Mouse (Mus musculus) intestine, embryonic 16.5 days (tissue): ENCODE results near the gene Gm13695. TPM values are rescaled to one million over a fixed set of nuclear protein-coding genes. Genes with fewer than 3 reads are reported as not detected.
"Not testable (repeated sequence)": the region's sequence is repeated elsewhere in the genome, so short reads cannot be mapped to it uniquely, and the experiment has no call there.

Source experiments
- ATAC-seq: fragments of 200-750 bp; cut with Nextera tagmentation; 2 replicates; pipeline ENCODE4 v1.8.0; 2017; ENCODE audit warnings: moderate TSS enrichment, moderate library complexity
- H3K27ac ChIP-seq: fragments of 300-500 bp; sonication (generic); 2 replicates; pipeline ENCODE4 v1.5.1; 2014; ENCODE audit warnings: mild to moderate bottlenecking, low read length
- H3K27me3 ChIP-seq: fragments of 300-500 bp; sonication (generic); replicated peaks from 2 replicates; pipeline ENCODE4 v1.6.1; 2014; ENCODE audit warnings: low read length, control low read depth, mixed read lengths; ENCODE audit not compliant: control insufficient read depth, insufficient read depth
- H3K36me3 ChIP-seq: fragments of 300-500 bp; sonication (generic); 2 replicates; pipeline ENCODE4 v1.6.1; 2014; ENCODE audit warnings: low read length, control low read depth; ENCODE audit not compliant: control insufficient read depth, insufficient read depth
- H3K4me1 ChIP-seq: fragments of 300-500 bp; sonication (generic); 2 replicates; pipeline ENCODE4 v1.6.1; 2014; ENCODE audit warnings: low read length, control low read depth, mixed read lengths; ENCODE audit not compliant: control insufficient read depth, insufficient read depth
- H3K4me2 ChIP-seq: fragments of 300-500 bp; sonication (generic); 2 replicates; pipeline ENCODE4 v1.6.1; 2014; ENCODE audit warnings: low read depth, low read length, control low read depth
- H3K4me3 ChIP-seq: fragments of 300-500 bp; sonication (generic); 2 replicates; pipeline ENCODE4 v1.5.1; 2014; ENCODE audit warnings: mild to moderate bottlenecking, low read length
- H3K9ac ChIP-seq: fragments of 300-500 bp; sonication (generic); 2 replicates; pipeline ENCODE4 v1.6.1; 2014; ENCODE audit warnings: low read depth, low read length
- H3K9me3 ChIP-seq: fragments of 300-500 bp; sonication (generic); 2 replicates; pipeline ENCODE4 v1.6.1; 2016; ENCODE audit warnings: low read length, control low read depth; ENCODE audit not compliant: control insufficient read depth
- WGBS: fragments of 180-500 bp; shearing (Covaris S2); extraction: QIAGEN DNeasy Blood & Tissue Kit; methylation state at CpG from one replicate; pipeline ENCODE4 v1.1.7; 2014; 5-methylcytosine and 5-hydroxymethylcytosine counted together
- polyA plus RNA-seq: library from polyadenylated mRNA; unstranded; fragments of >200 nt; fragmentation: Nextera tagmentation; extraction: Ambion mirVana; gene quantifications from 2 replicates; pipeline ENCODE4 v1.2.1, GENCODE M21; 2015

The Gm13695 gene
- polyA plus RNA-seq, 1 experiment from 2014 or later: not detected

GRCm38 (mm10) chr2:83984443-83984842 is 17.3 kb downstream of the Gm13695 start, which contains the start of gene Gm13697:
TSS of gene Gm13697 (plus strand) at chr2:83984743.
- not testable (repeated sequence) for H3K9me3 ChIP-seq, H3K36me3 ChIP-seq, H3K9ac ChIP-seq, H3K4me3 ChIP-seq, H3K4me2 ChIP-seq, ATAC-seq, H3K4me1 ChIP-seq, H3K27me3 ChIP-seq, H3K27ac ChIP-seq
- no CpG with 5 or more reads among the region's 6 CpGs for WGBS

DNA sequence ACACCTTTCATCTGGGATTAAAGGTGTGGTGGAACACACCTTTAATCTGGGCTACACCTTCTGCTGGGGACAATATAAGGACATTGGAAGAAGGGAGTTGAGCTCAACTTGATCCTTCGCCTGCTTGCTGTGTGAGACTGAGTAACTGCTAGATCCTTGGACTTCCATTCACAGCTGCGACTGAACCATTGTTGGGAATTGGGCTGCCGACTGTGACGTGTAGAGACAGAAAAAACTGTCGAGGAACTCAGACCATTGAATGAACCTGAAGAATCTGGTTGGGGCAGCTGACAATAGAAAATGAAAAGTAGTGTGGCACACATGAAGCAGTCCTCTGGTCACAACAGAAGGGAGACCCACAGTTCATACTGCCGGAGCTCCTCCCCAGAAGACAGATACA is 23.1 kb downstream of the Gm13695 start, which contains the start of gene Gm13691:
TSS of gene Gm13691 (plus strand) at position 301 of the 400 bp plus-strand sequence.
- not testable (repeated sequence) for H3K27ac ChIP-seq
- WGBS: no CpG with 5 or more reads among the region's 6 CpGs

DNA sequence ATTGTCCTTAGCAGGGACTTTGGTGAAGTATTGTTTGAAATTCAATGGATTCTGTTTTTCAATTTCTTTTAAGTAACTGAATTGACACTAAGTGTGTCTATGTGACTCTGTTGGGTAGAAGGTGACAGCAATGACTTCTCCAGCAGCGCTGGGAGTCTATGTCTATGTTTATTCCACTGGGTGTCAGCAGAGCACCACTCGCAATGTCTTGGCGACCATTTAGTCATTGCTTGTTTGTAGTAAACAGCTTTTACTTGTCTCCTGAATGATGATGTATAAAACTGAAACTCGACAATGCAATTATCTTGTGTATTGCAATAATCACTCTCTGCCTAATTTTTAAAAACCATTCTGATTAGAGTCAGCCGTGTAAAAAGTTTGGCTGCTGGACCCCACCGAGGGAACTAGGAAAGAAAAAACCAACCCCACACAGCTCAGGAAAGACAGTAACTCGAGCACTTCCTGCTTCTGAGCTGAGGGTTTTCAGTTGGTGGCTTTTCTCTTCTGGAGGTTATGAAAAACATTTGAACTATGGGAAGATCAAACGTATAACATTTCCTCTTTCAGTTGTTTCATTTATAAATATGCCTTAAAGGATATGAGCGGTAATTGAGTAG is 26.6 kb downstream of the Gm13695 start:
- H3K9me3 ChIP-seq, H3K27me3 ChIP-seq, H3K36me3 ChIP-seq, H3K9ac ChIP-seq, H3K4me3 ChIP-seq, ATAC-seq, H3K4me1 ChIP-seq, H3K27ac ChIP-seq: not testable (repeated sequence)
- peak overlapping the region; percentile 30; the same call in 1 of the 2 replicates for H3K4me2 ChIP-seq
- 43% methylated on average over 7 of the region's 9 CpGs for WGBS

More for the DNA sequence above, 23.1 kb downstream of the Gm13695 start, which contains the start of gene Gm13691:
- not testable (repeated sequence) for H3K4me2 ChIP-seq, H3K9ac ChIP-seq, H3K9me3 ChIP-seq, H3K4me3 ChIP-seq, ATAC-seq, H3K4me1 ChIP-seq, H3K36me3 ChIP-seq, H3K27me3 ChIP-seq

GRCm38 (mm10) chr2:83994526-83994925 is 27.4 kb downstream of the Gm13695 start:
- H3K4me3 ChIP-seq, H3K36me3 ChIP-seq, H3K4me2 ChIP-seq, H3K9ac ChIP-seq, ATAC-seq, H3K4me1 ChIP-seq, H3K27ac ChIP-seq, H3K27me3 ChIP-seq, H3K9me3 ChIP-seq: not testable (repeated sequence)
- no CpG with 5 or more reads among the region's 3 CpGs for WGBS

DNA sequence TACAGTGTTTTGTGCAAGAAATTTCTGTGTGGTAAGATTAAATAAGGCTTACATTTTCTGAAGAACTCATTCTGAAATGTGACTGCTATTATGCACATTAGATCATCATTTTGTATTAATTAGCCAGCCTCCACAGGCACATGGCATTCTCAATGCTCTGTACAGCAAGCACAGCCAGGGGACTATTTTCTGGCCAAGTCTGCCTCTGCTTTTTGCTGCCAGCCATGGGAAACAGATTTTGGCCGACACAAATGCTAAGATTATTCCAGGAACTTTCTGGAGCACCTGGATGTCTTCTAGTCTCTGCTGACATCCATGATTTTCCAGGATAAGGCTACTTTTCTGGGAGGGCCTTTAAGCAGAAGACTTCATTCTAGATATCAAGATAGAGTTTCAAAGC is 41.8 kb downstream of the Gm13695 start:
- no peaks in the 10 kb centered on the region for H3K27me3 ChIP-seq
- H3K4me1 ChIP-seq: 0 out of 2 replicates have a peak, but pooled peaks cover 2% of the 10 kb centered on the region
- no peaks in the 10 kb centered on the region for H3K36me3 ChIP-seq
- no peak overlapping the region for H3K4me2 ChIP-seq
- 54% methylated on average over 1 of the region's 1 CpGs for WGBS
- no peak overlapping the region for H3K4me3 ChIP-seq
- no peaks in the 10 kb centered on the region for H3K9me3 ChIP-seq
- no peak overlapping the region for H3K9ac ChIP-seq
- no peak for ATAC-seq
- no peak overlapping the region for H3K27ac ChIP-seq

DNA sequence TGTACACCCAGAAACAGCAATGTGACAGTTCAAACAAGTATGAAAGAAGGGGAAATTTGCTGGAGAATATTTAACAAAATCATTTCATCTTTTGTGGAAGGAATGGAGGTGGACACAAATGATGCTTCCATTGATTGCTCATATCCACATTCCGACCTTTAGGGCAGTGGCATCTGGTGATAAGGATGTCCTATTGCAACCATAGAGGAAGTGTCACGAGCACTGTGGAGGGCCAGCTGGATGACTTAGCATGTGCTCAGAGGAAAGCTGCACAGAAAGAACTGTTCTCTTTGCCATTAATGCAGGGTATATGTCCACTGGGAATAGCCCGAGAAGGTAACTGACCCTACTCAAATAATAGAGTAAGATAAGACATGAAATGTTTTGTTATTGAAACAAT is 42.7 kb downstream of the Gm13695 start:
- no peaks in the 10 kb centered on the region for H3K27me3 ChIP-seq

GRCm38 (mm10) chr2:84014572-84014971 is 47.5 kb downstream of the Gm13695 start:
- Histone ChIP-seq H3K9ac (no peak overlapping the region), H3K4me1 (no peaks in the 10 kb centered on the region), H3K9me3 (no peaks in the 10 kb centered on the region), H3K4me3 (no peak overlapping the region), H3K27me3 (no peaks in the 10 kb centered on the region), H3K27ac (no peak overlapping the region), H3K4me2 (no peak overlapping the region), H3K36me3 (no peaks in the 10 kb centered on the region)
- 58% methylated on average over 6 of the region's 6 CpGs for WGBS
- ATAC-seq: no peak

More for the DNA sequence above, 42.7 kb downstream of the Gm13695 start:
- Histone ChIP-seq H3K9ac (no peak overlapping the region), H3K4me2 (no peak overlapping the region), H3K4me1 (0 out of 2 replicates have a peak, but pooled peaks cover 2% of the 10 kb centered on the region), H3K4me3 (no peak overlapping the region), H3K9me3 (no peaks in the 10 kb centered on the region), H3K36me3 (no peaks in the 10 kb centered on the region), H3K27ac (no peak overlapping the region)
- WGBS: 67% methylated on average over 3 of the region's 3 CpGs
- no peak for ATAC-seq

DNA sequence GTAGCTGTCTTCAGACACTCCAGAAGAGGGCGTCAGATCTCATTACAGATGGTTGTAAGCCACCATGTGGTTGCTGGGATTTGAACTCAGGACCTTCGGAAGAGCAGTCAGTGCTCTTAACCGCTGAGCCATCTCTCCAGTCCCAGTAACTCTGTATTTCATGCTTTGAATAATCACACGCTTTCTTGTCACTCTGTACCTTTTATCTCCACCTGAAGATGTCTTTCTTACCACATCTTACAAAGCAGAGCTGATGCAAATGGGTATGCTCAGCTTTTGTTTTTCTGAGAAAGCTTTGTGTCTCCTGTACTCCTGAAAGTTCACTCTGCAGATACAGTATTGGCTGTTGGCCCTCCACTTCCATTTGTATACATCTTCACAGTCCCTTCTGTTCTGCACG is 49.2 kb downstream of the Gm13695 start:
- H3K9ac ChIP-seq, H3K4me3 ChIP-seq, H3K4me2 ChIP-seq, H3K4me1 ChIP-seq, H3K36me3 ChIP-seq, H3K9me3 ChIP-seq, H3K27ac ChIP-seq, ATAC-seq, H3K27me3 ChIP-seq: not testable (repeated sequence)
- WGBS: 72% methylated on average over 5 of the region's 5 CpGs

DNA sequence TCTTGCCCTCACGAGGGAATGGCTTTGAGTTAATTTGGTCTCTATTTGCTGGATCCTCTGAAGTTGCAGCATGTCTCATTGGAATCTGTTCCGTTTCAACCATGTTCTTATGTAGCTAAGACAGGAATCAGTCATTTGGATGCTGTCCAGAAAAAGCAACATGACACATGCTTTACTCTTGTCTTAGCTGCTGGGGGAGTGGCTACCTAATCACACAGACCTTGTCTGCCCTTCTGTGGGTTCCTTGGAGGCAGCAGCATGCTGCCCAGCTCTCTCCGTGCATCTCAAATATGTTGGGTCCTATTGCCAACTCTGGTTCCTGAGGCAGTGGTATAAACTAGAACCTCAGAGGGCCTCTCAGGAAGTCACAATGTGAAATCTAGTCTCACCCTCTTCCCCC is 51.2 kb downstream of the Gm13695 start:
- no peaks in the 10 kb centered on the region for H3K4me1 ChIP-seq
- H3K4me3 ChIP-seq: no peak overlapping the region
- no peaks in the 10 kb centered on the region for H3K9me3 ChIP-seq
- no peaks in the 10 kb centered on the region for H3K27me3 ChIP-seq
- 56% methylated on average over 3 of the region's 3 CpGs for WGBS
- H3K27ac ChIP-seq: no peak overlapping the region
- H3K36me3 ChIP-seq: no peaks in the 10 kb centered on the region
- no peak for ATAC-seq
- H3K9ac ChIP-seq: no peak overlapping the region
- H3K4me2 ChIP-seq: no peak overlapping the region
